ENCODE assay signal across 7 mouse cellular contexts in genomic region chr19:57358322-57358721, GRCm38 (mm10). TPM values are rescaled to one million over a fixed set of nuclear protein-coding genes. Genes with fewer than 3 reads are reported as not detected.
DNase-seq lines count a peak whose midpoint lies in the region; ATAC-seq and TF ChIP-seq lines count a peak whose summit lies in the region.

No protein-coding gene starts in this region.

- H3K4me2 ChIP-seq in heart, embryonic 15.5 days = peak overlapping the region; percentile 71

- 54% methylated on average over 12 of the region's 12 CpGs for WGBS in heart, embryonic 15.5 days

- peaks cover 64% of the 10 kb centered on the region for H3K4me1 ChIP-seq in E14TG2a.4 (replicated peaks; ENCODE audit: low read depth, low read length)
- H3K4me1 ChIP-seq in cortical plate, adult 2 months (ENCODE audit: control insufficient read depth, insufficient read depth, low read length) = peaks cover 5% of the 10 kb centered on the region; the same call in 1 of the 2 replicates
- H3K4me1 ChIP-seq in heart, embryonic 15.5 days (replicated peaks) = peaks cover 52% of the 10 kb centered on the region

- no peak for TF ChIP-seq POLR2A in cortical plate, adult 2 months (IDR thresholded peaks at IDR 0.05; ENCODE audit: extremely low read depth, insufficient read depth, low read length)

- H3K27ac ChIP-seq in cortical plate, adult 2 months (ENCODE audit: insufficient read depth, low read length) = no peak overlapping the region
- peak overlapping the region; percentile 53 for H3K27ac ChIP-seq in heart, embryonic 15.5 days

- peak; percentile 46 for TF ChIP-seq CTCF in E14TG2a.4 (conservative IDR thresholded peaks at IDR 0.05; ENCODE audit: low read length)
- TF ChIP-seq CTCF in cortical plate, adult 2 months (IDR thresholded peaks at IDR 0.05; ENCODE audit: extremely low read depth, insufficient read depth, low read length) = peak; percentile 48

- H3K9ac ChIP-seq in heart, embryonic 15.5 days = no peak overlapping the region

- no peaks in the 10 kb centered on the region for H3K9me3 ChIP-seq in E14TG2a.4 (ENCODE audit: low read length)
- no peaks in the 10 kb centered on the region for H3K9me3 ChIP-seq in heart, embryonic 15.5 days (replicated peaks)

- H3K4me3 ChIP-seq in E14TG2a.4 (replicated peaks; ENCODE audit: low read length) = peak overlapping the region; percentile 96
- peak overlapping the region; percentile 7 for H3K4me3 ChIP-seq in cortical plate, adult 2 months (ENCODE audit: insufficient read depth, low read length)
- H3K4me3 ChIP-seq in heart, embryonic 15.5 days = peak overlapping the region; percentile 18

- no peak for ATAC-seq in heart, embryonic 15.5 days (replicated peaks; ENCODE audit: insufficient number of reproducible peaks, insufficient read depth, low FRiP score, low read depth)

- no peaks in the 10 kb centered on the region for H3K27me3 ChIP-seq in E14TG2a.4 (ENCODE audit: insufficient read depth, low read length)
- no peaks in the 10 kb centered on the region for H3K27me3 ChIP-seq in heart, embryonic 15.5 days

- no peaks in the 10 kb centered on the region for H3K36me3 ChIP-seq in E14TG2a.4 (ENCODE audit: insufficient read depth, low read length)
- H3K36me3 ChIP-seq in heart, embryonic 15.5 days = no peaks in the 10 kb centered on the region

- peak; percentile 79 for DNase-seq in WW6 (ENCODE audit: low read depth, low spot score)
- DNase-seq in kidney, postnatal 4 days = peak; percentile 85 to 91
- DNase-seq in lung, postnatal 4 days = peak; percentile 92 to 93
- peak; percentile 70 to 82 for DNase-seq in spleen, postnatal 14 days (ENCODE audit: low spot score in 2 of 2)

RNA-seq across cellular contexts. Expression of gene Fam160b1, which starts 2.2 kb away (rescaled TPM):
- 16.8 and 16.9 TPM in 2 replicates for polyA plus RNA-seq in cortical plate, adult 2 months (2012; rRNA removed)
- 9.4 and 11.1 TPM in 2 replicates for polyA plus RNA-seq in heart, embryonic 15.5 days (2015; fragmentation: Nextera tagmentation; extraction: Ambion mirVana)

RNA-seq across cellular contexts. Expression of gene Ablim1, which starts 43.6 kb away (rescaled TPM):
- 50.0 and 50.5 TPM in 2 replicates for polyA plus RNA-seq in cortical plate, adult 2 months (2012; rRNA removed)
- 56.2 and 63.8 TPM in 2 replicates for polyA plus RNA-seq in heart, embryonic 15.5 days (2015; fragmentation: Nextera tagmentation; extraction: Ambion mirVana)

Comparison
In these comparisons a context has a peak if more than half of its experiments do, and no peak if none do; other contexts are left out.
1. H3K4me3 ChIP-seq: peak in every context shown above with its lines; median percentile 96 in E14TG2a.4; 18 in heart, embryonic 15.5 days; 7 in cortical plate, adult 2 months.